Mouse (Mus musculus) heart, embryonic 16.5 days (tissue): Measurements from ENCODE around the gene Tecpr2. TPM values are rescaled to one million over a fixed set of nuclear protein-coding genes. Genes with fewer than 3 reads are reported as not detected.

Source experiments
- ATAC-seq: fragments of 200-750 bp; cut with Nextera tagmentation; replicated peaks from 2 replicates; pipeline ENCODE4 v1.8.0; 2017; ENCODE audit warnings: moderate number of reproducible peaks; ENCODE audit not compliant: insufficient read depth, low FRiP score; ENCODE audit errors: extremely low read depth
- H3K27ac ChIP-seq: fragments of 300-500 bp; sonication (generic); 2 replicates; pipeline ENCODE4 v1.5.1; 2014; ENCODE audit warnings: mild to moderate bottlenecking, low read length, control low read depth, moderate library complexity
- H3K27me3 ChIP-seq: fragments of 300-500 bp; sonication (generic); 2 replicates; pipeline ENCODE4 v1.6.1; 2014; ENCODE audit warnings: low read length, mixed read lengths; ENCODE audit not compliant: control insufficient read depth, insufficient read depth
- H3K36me3 ChIP-seq: fragments of 300-500 bp; sonication (generic); 2 replicates; pipeline ENCODE4 v1.6.1; 2014; ENCODE audit not compliant: control insufficient read depth, insufficient read depth
- H3K4me1 ChIP-seq: fragments of 300-500 bp; sonication (generic); 2 replicates; pipeline ENCODE4 v1.6.1; 2014; ENCODE audit warnings: low read length, mixed read lengths; ENCODE audit not compliant: control insufficient read depth, insufficient read depth
- H3K4me2 ChIP-seq: fragments of 300-500 bp; sonication (generic); 2 replicates; pipeline ENCODE4 v1.6.1; 2014; ENCODE audit warnings: low read depth, mild to moderate bottlenecking, control low read depth, low read length
- H3K4me3 ChIP-seq: fragments of 300-500 bp; sonication (generic); 2 replicates; pipeline ENCODE4 v1.5.1; 2014; ENCODE audit warnings: mild to moderate bottlenecking, control low read depth, low read length
- H3K9ac ChIP-seq: fragments of 300-500 bp; sonication (generic); 2 replicates; pipeline ENCODE4 v1.6.1; 2014; ENCODE audit warnings: low read length, control low read depth
- H3K9me3 ChIP-seq: fragments of 300-500 bp; sonication (generic); replicated peaks from 2 replicates; pipeline ENCODE4 v1.6.1; 2016; ENCODE audit warnings: low read length; ENCODE audit not compliant: control insufficient read depth
- WGBS: fragments of 180-500 bp; shearing (Covaris S2); extraction: QIAGEN DNeasy Blood & Tissue Kit; methylation state at CpG from one replicate; pipeline ENCODE4 v1.1.7; 2014; 5-methylcytosine and 5-hydroxymethylcytosine counted together
- polyA plus RNA-seq: library from polyadenylated mRNA; unstranded; fragments of >200 nt; fragmentation: Nextera tagmentation; extraction: Ambion mirVana; gene quantifications from 2 replicates; pipeline ENCODE4 v1.2.1, GENCODE M21; 2015

Gene Tecpr2
- polyA plus RNA-seq, 1 experiment from 2014 or later, result 2.2 TPM

GRCm38 (mm10) chr12:110966079-110966478 lies 77.0 kb downstream of the Tecpr2 start:
- Histone ChIP-seq H3K4me1 (no peaks in the 10 kb centered on the region; the same call in 1 of the 2 replicates), H3K4me2 (no peak overlapping the region), H3K9ac (no peak overlapping the region), H3K27ac (no peak overlapping the region), H3K36me3 (peaks cover 3% of the 10 kb centered on the region; the same call in 1 of the 2 replicates), H3K9me3 (no peaks in the 10 kb centered on the region), H3K27me3 (no peaks in the 10 kb centered on the region), H3K4me3 (no peak overlapping the region)
- ATAC-seq, result no peak
- 65% methylated on average over 4 of the region's 4 CpGs for WGBS

GRCm38 (mm10) chr12:110967146-110967545 lies 78.1 kb downstream of the Tecpr2 start:
- Histone ChIP-seq H3K27me3 (no peaks in the 10 kb centered on the region), H3K4me1 (no peaks in the 10 kb centered on the region), H3K4me2 (no peak overlapping the region), H3K36me3 (peaks cover 3% of the 10 kb centered on the region; the same call in 1 of the 2 replicates), H3K4me3 (no peak overlapping the region), H3K27ac (no peak overlapping the region), H3K9me3 (no peaks in the 10 kb centered on the region), H3K9ac (no peak overlapping the region)
- 71% methylated on average over 2 of the region's 2 CpGs for WGBS
- ATAC-seq, result no peak

- no peak overlapping the region for H3K9ac ChIP-seq
- ATAC-seq, result no peak
- H3K4me2 ChIP-seq, result no peak overlapping the region
- peaks cover 4% of the 10 kb centered on the region; the same call in 1 of the 2 replicates for H3K4me1 ChIP-seq
- H3K9me3 ChIP-seq, result no peaks in the 10 kb centered on the region
- H3K27me3 ChIP-seq, result no peaks in the 10 kb centered on the region
- peaks cover 14% of the 10 kb centered on the region for H3K36me3 ChIP-seq
- no peak overlapping the region for H3K27ac ChIP-seq
- no peak overlapping the region for H3K4me3 ChIP-seq
- 94% methylated on average over 5 of the region's 5 CpGs for WGBS
Measured at GRCm38 (mm10) chr12:110970408-110970807, 81.3 kb downstream of the Tecpr2 start.

- 77% methylated on average over 5 of the region's 5 CpGs for WGBS
- no peak for ATAC-seq
- H3K9me3 ChIP-seq, result no peaks in the 10 kb centered on the region
- no peak overlapping the region for H3K9ac ChIP-seq
- no peak overlapping the region for H3K4me3 ChIP-seq
- no peaks in the 10 kb centered on the region for H3K27me3 ChIP-seq
- H3K4me2 ChIP-seq, result no peak overlapping the region
- no peak overlapping the region for H3K27ac ChIP-seq
- H3K36me3 ChIP-seq, result peaks cover 26% of the 10 kb centered on the region
- peaks cover 4% of the 10 kb centered on the region; the same call in 1 of the 2 replicates for H3K4me1 ChIP-seq
Measured at GRCm38 (mm10) chr12:110971972-110972371, 82.9 kb downstream of the Tecpr2 start.

GRCm38 (mm10) chr12:110973829-110974228 lies 84.8 kb downstream of the Tecpr2 start:
- H3K4me3 ChIP-seq, result no peak overlapping the region
- H3K4me1 ChIP-seq, result peaks cover 13% of the 10 kb centered on the region
- H3K4me2 ChIP-seq, result no peak overlapping the region
- ATAC-seq, result no peak
- no peak overlapping the region for H3K9ac ChIP-seq
- H3K9me3 ChIP-seq, result no peaks in the 10 kb centered on the region
- WGBS, result 84% methylated on average over 4 of the region's 4 CpGs
- H3K36me3 ChIP-seq, result peaks cover 27% of the 10 kb centered on the region
- no peaks in the 10 kb centered on the region for H3K27me3 ChIP-seq
- H3K27ac ChIP-seq, result peak overlapping the region; percentile 40; the same call in 1 of the 2 replicates

- peaks cover 24% of the 10 kb centered on the region for H3K36me3 ChIP-seq
- no peak overlapping the region for H3K4me3 ChIP-seq
- no peaks in the 10 kb centered on the region for H3K9me3 ChIP-seq
- ATAC-seq, result no peak
- H3K27me3 ChIP-seq, result no peaks in the 10 kb centered on the region
- H3K4me2 ChIP-seq, result no peak overlapping the region
- H3K27ac ChIP-seq, result peak overlapping the region; percentile 40
- H3K9ac ChIP-seq, result no peak overlapping the region
- peaks cover 13% of the 10 kb centered on the region for H3K4me1 ChIP-seq
- WGBS, result 72% methylated on average over 7 of the region's 7 CpGs
Measured at GRCm38 (mm10) chr12:110974295-110974694, 85.2 kb downstream of the Tecpr2 start.

- H3K27ac ChIP-seq, result peak overlapping the region; percentile 40
Measured at GRCm38 (mm10) chr12:110974726-110975125, 85.7 kb downstream of the Tecpr2 start.

GRCm38 (mm10) chr12:110975385-110975784 lies 86.3 kb downstream of the Tecpr2 start:
- Histone ChIP-seq H3K36me3 (peaks cover 24% of the 10 kb centered on the region), H3K4me1 (peaks cover 13% of the 10 kb centered on the region), H3K4me3 (no peak overlapping the region), H3K27me3 (no peaks in the 10 kb centered on the region), H3K9me3 (no peaks in the 10 kb centered on the region), H3K4me2 (no peak overlapping the region), H3K27ac (no peak overlapping the region), H3K9ac (no peak overlapping the region)
- WGBS, result 91% methylated on average over 5 of the region's 5 CpGs
- no peak for ATAC-seq

More at GRCm38 (mm10) chr12:110974726-110975125, 85.7 kb downstream of the Tecpr2 start:
- ATAC-seq, result no peak
- H3K4me2 ChIP-seq, result no peak overlapping the region
- peaks cover 13% of the 10 kb centered on the region for H3K4me1 ChIP-seq
- H3K9me3 ChIP-seq, result no peaks in the 10 kb centered on the region
- no peaks in the 10 kb centered on the region for H3K27me3 ChIP-seq
- H3K9ac ChIP-seq, result no peak overlapping the region
- H3K4me3 ChIP-seq, result no peak overlapping the region
- 83% methylated on average over 6 of the region's 6 CpGs for WGBS
- peaks cover 24% of the 10 kb centered on the region for H3K36me3 ChIP-seq

GRCm38 (mm10) chr12:110975838-110976468 lies 86.9 kb downstream of the Tecpr2 start:
- H3K36me3 ChIP-seq, result peaks cover 24% of the 10 kb centered on the region
- H3K9ac ChIP-seq, result no peak overlapping the region
- H3K4me3 ChIP-seq, result no peak overlapping the region
- no peak overlapping the region for H3K4me2 ChIP-seq
- peaks cover 13% of the 10 kb centered on the region for H3K4me1 ChIP-seq
- no peak overlapping the region for H3K27ac ChIP-seq
- H3K27me3 ChIP-seq, result no peaks in the 10 kb centered on the region
- no peak for ATAC-seq
- WGBS, result 81% methylated on average over 4 of the region's 4 CpGs
- H3K9me3 ChIP-seq, result no peaks in the 10 kb centered on the region
